Mouse (Mus musculus): ENCODE measurements around the gene Cntn1. TPM values are rescaled to one million over a fixed set of nuclear protein-coding genes. Genes with fewer than 3 reads are reported as not detected.

Gene Cntn1
- polyA plus RNA-seq (2015; fragmentation: Nextera tagmentation; extraction: Ambion mirVana), result 1.4 and 1.6 TPM in 2 replicates

GRCm38 (mm10) chr15:92050996-92051352, at the start of gene Cntn1:
Cntn1 (plus strand) TSS chr15:92051165.

Other genes starting within 250 kb of the Cntn1 start
- gene Smgc, start 212.9 kb upstream of the Cntn1 start, polyA plus RNA-seq (2015; fragmentation: Nextera tagmentation; extraction: Ambion mirVana), result not detected in 2 replicates